8 mouse cellular contexts compared by ENCODE assay signal in the genomic region with DNA sequence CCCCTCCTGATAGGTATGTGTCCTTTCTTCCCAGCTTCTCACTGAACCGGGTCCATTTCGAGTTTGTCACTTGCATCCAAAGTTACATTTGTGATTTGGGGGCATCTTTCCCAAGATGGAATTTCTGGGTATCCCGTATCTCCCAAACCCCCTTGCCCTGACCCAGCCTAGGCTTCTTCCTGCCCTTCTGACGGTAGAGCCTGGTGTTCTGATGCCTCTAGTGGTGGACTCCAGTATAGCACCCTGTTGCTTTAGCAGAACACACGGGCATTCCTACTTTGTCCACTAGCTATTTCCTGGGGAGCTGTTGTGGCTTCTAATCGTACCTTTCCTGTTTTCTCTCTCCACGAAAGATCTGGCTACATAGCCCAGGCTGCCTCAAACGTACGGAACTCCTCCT. TPM values are rescaled to one million over a fixed set of nuclear protein-coding genes. Genes with fewer than 3 reads are reported as not detected.
DNase-seq lines count a peak whose midpoint lies in the region; ATAC-seq and TF ChIP-seq lines count a peak whose summit lies in the region.

No protein-coding gene starts in this region.

- no peaks in the 10 kb centered on the region for H3K27me3 ChIP-seq in kidney, postnatal 0 days (ENCODE audit: insufficient read depth, low read length)
- H3K27me3 ChIP-seq in liver, embryonic 14.5 days (ENCODE audit: control insufficient read depth, insufficient read depth, low read length) = peaks cover 5% of the 10 kb centered on the region; the same call in 1 of the 2 replicates

- TF ChIP-seq CTCF in kidney, postnatal 0 days (IDR thresholded peaks at IDR 0.05; ENCODE audit: low read depth) = peak; percentile 92
- peak; percentile 92 for TF ChIP-seq CTCF in liver, embryonic 14.5 days (IDR thresholded peaks at IDR 0.05; ENCODE audit: low read depth)

- H3K4me3 ChIP-seq in kidney, postnatal 0 days (replicated peaks; ENCODE audit: low read depth, low read length) = no peak overlapping the region
- no peak overlapping the region for H3K4me3 ChIP-seq in liver, embryonic 14.5 days (ENCODE audit: insufficient read depth in 1 of 2, low read depth in 2 of 2, low read length in 2 of 2)

- no peak overlapping the region for H3K9ac ChIP-seq in kidney, postnatal 0 days (ENCODE audit: low read depth, low read length)
- H3K9ac ChIP-seq in liver, embryonic 14.5 days (replicated peaks) = no peak overlapping the region

- no peaks in the 10 kb centered on the region for H3K36me3 ChIP-seq in kidney, postnatal 0 days (ENCODE audit: insufficient read depth, low read length)
- H3K36me3 ChIP-seq in liver, embryonic 14.5 days (replicated peaks; ENCODE audit: control insufficient read depth, insufficient read depth, low read depth) = no peaks in the 10 kb centered on the region

- intact Hi-C loops in gastrocnemius, postnatal 36 days (cut with DNase I) = loop anchor here (2.0 to 10.0 kb wide), 3 partner anchors 183 to 1121 kb away; no protein-coding TSS in a partner anchor

- no peak overlapping the region for H3K27ac ChIP-seq in kidney, postnatal 0 days
- H3K27ac ChIP-seq in liver, embryonic 14.5 days = no peak overlapping the region

- H3K4me2 ChIP-seq in kidney, postnatal 0 days (ENCODE audit: low read length) = no peak overlapping the region
- H3K4me2 ChIP-seq in liver, embryonic 14.5 days (ENCODE audit: low read depth) = no peak overlapping the region

- H3K4me1 ChIP-seq in kidney, postnatal 0 days (replicated peaks; ENCODE audit: insufficient read depth, low read length) = no peaks in the 10 kb centered on the region; the same call in 1 of the 2 replicates
- peaks cover 3 to 4% of the 10 kb centered on the region in 2 experiments; a peak in 3 of 4 replicates for H3K4me1 ChIP-seq in liver, embryonic 14.5 days (replicated peaks; ENCODE audit: control insufficient read depth in 2 of 2, insufficient read depth in 2 of 2, low read length in 1 of 2)

- H3K9me3 ChIP-seq in kidney, postnatal 0 days (replicated peaks; ENCODE audit: low read length) = no peaks in the 10 kb centered on the region
- H3K9me3 ChIP-seq in liver, embryonic 14.5 days (ENCODE audit: control insufficient read depth, low read length) = no peaks in the 10 kb centered on the region

- WGBS in kidney, postnatal 0 days = 18% methylated on average over 9 of the region's 9 CpGs
- 3% methylated on average over 9 of the region's 9 CpGs for WGBS in liver, embryonic 14.5 days (ENCODE audit: insufficient replicate concordance)

- no peak for TF ChIP-seq EP300 in liver, embryonic 14.5 days (IDR thresholded peaks at IDR 0.05; ENCODE audit: low read depth)

- peak; percentile 52 to 82 for DNase-seq in cerebellum, postnatal 4 days (ENCODE audit: low spot score in 2 of 2)
- peak; percentile 29 to 65 for DNase-seq in gastrocnemius, postnatal 36 days
- DNase-seq in kidney, postnatal 0 days (ENCODE audit: low spot score) = peak; percentile 89
- DNase-seq in liver, embryonic 14.5 days (ENCODE audit: low read depth in 3 of 3, low spot score in 3 of 3) = peak; percentile 20 to 37 (median 26)
- DNase-seq in ovary, postnatal 14 days (ENCODE audit: low spot score) = peak; percentile 74
- DNase-seq in thymus, postnatal 25 days = peak; percentile 78

- ATAC-seq in CD4-positive, CD25-positive, alpha-beta regulatory T cell, adult 4 months = peak; percentile 81
- peak; percentile 78 for ATAC-seq in activated CD4-positive, CD25-positive, alpha-beta regulatory T cell, adult 4 months
- ATAC-seq in kidney, postnatal 0 days (replicated peaks; ENCODE audit: low FRiP score, low read depth) = no peak
- ATAC-seq in liver, embryonic 14.5 days (ENCODE audit: insufficient read depth) = no peak

RNA-seq across cellular contexts. Expression of gene Zfp831, which starts 32.3 kb away (rescaled TPM):
- polyA plus RNA-seq in CD4-positive, CD25-positive, alpha-beta regulatory T cell, adult 4 months (2017; shearing (Covaris generic)) = 1 to 10 TPM; 9.2 to 9.6 TPM
- polyA plus RNA-seq in activated CD4-positive, CD25-positive, alpha-beta regulatory T cell, adult 4 months (2017; shearing (Covaris generic)) = 1 to 10 TPM; 7.3 to 7.6 TPM
- total RNA-seq in gastrocnemius, postnatal 36 days (2021) = under 1 TPM in 1 of 2 experiments, not detected in 1; 0.05 TPM
- not detected in 2 replicates for polyA plus RNA-seq in kidney, postnatal 0 days (2015; fragmentation: Nextera tagmentation; extraction: Ambion mirVana)
- 0.02 and 0.03 TPM in 2 replicates for polyA plus RNA-seq in liver, embryonic 14.5 days (2012; rRNA removed)
- polyA plus RNA-seq in liver, embryonic 14.5 days (2014; fragmentation: Nextera tagmentation; extraction: Ambion mirVana) = 0.01 TPM in 1 of 2 replicates, not detected in the other

Comparison
In these comparisons a context has a peak if more than half of its experiments do, and no peak if none do; other contexts are left out.
1. ATAC-seq: peak in CD4-positive, CD25-positive, alpha-beta regulatory T cell, adult 4 months (single experiment) and activated CD4-positive, CD25-positive, alpha-beta regulatory T cell, adult 4 months (single experiment); none in kidney, postnatal 0 days (single experiment) and liver, embryonic 14.5 days (single experiment).
2. DNase-seq: peak in every context shown above with its lines; median percentile 89 in kidney, postnatal 0 days; 78 in thymus, postnatal 25 days; 74 in ovary, postnatal 14 days; 67 in cerebellum, postnatal 4 days; 47 in gastrocnemius, postnatal 36 days; 26 in liver, embryonic 14.5 days.